Mouse (Mus musculus) midbrain, embryonic 16.5 days (tissue): ENCODE data around the gene Gcn1l1. TPM values are rescaled to one million over a fixed set of nuclear protein-coding genes. Genes with fewer than 3 reads are reported as not detected.
"Not testable (repeated sequence)": the region's sequence is repeated elsewhere in the genome, so short reads cannot be mapped to it uniquely, and the experiment has no call there.

ENCODE experiments used
- ATAC-seq: fragments of 200-750 bp; cut with Nextera tagmentation; 2 replicates; pipeline ENCODE4 v1.8.0; 2017; ENCODE audit warnings: moderate TSS enrichment
- H3K27ac ChIP-seq: fragments of 300-500 bp; sonication (generic); 2 replicates; pipeline ENCODE4 v1.5.1; 2014; ENCODE audit warnings: mild to moderate bottlenecking, low read length, mixed read lengths
- H3K27me3 ChIP-seq: fragments of 300-500 bp; sonication (generic); 2 replicates; pipeline ENCODE4 v1.6.1; 2014; ENCODE audit warnings: low read depth, low read length, mixed read lengths; ENCODE audit not compliant: control insufficient read depth, insufficient read depth
- H3K36me3 ChIP-seq: fragments of 300-500 bp; sonication (generic); 2 replicates; pipeline ENCODE4 v1.6.1; 2014; ENCODE audit warnings: mild to moderate bottlenecking, low read length, moderate library complexity, mixed read lengths; ENCODE audit not compliant: control insufficient read depth, insufficient read depth
- H3K4me1 ChIP-seq: fragments of 300-500 bp; sonication (generic); 2 replicates; pipeline ENCODE4 v1.6.1; 2014; ENCODE audit warnings: mild to moderate bottlenecking, low read length, mixed read lengths; ENCODE audit not compliant: control insufficient read depth, insufficient read depth
- H3K4me2 ChIP-seq: fragments of 300-500 bp; sonication (generic); 2 replicates; pipeline ENCODE4 v1.6.1; 2014; ENCODE audit warnings: mild to moderate bottlenecking, low read length, mixed read lengths
- H3K4me3 ChIP-seq: fragments of 300-500 bp; sonication (generic); 2 replicates; pipeline ENCODE4 v1.5.1; 2014; ENCODE audit warnings: low read depth, mild to moderate bottlenecking, low read length, moderate library complexity, mixed read lengths
- H3K9ac ChIP-seq: fragments of 300-500 bp; sonication (generic); 2 replicates; pipeline ENCODE4 v1.6.1; 2014; ENCODE audit warnings: low read depth, low read length, mixed read lengths
- H3K9me3 ChIP-seq: fragments of 300-500 bp; sonication (generic); replicated peaks from 2 replicates; pipeline ENCODE4 v1.6.1; 2014; ENCODE audit warnings: mild to moderate bottlenecking, low read length, mixed read lengths; ENCODE audit not compliant: control insufficient read depth, poor library complexity, severe bottlenecking
- WGBS: fragments of 180-500 bp; shearing (Covaris S2); extraction: QIAGEN DNeasy Blood & Tissue Kit; methylation state at CpG from one replicate; pipeline ENCODE4 v1.1.7; 2014; 5-methylcytosine and 5-hydroxymethylcytosine counted together
- polyA plus RNA-seq: library from polyadenylated mRNA; unstranded; fragments of >200 nt; fragmentation: Nextera tagmentation; extraction: Ambion mirVana; gene quantifications from 2 replicates; pipeline ENCODE4 v1.2.1, GENCODE M21; 2015

Gene Gcn1l1
- polyA plus RNA-seq, 1 experiment from 2014 or later = 45.1 TPM

DNA sequence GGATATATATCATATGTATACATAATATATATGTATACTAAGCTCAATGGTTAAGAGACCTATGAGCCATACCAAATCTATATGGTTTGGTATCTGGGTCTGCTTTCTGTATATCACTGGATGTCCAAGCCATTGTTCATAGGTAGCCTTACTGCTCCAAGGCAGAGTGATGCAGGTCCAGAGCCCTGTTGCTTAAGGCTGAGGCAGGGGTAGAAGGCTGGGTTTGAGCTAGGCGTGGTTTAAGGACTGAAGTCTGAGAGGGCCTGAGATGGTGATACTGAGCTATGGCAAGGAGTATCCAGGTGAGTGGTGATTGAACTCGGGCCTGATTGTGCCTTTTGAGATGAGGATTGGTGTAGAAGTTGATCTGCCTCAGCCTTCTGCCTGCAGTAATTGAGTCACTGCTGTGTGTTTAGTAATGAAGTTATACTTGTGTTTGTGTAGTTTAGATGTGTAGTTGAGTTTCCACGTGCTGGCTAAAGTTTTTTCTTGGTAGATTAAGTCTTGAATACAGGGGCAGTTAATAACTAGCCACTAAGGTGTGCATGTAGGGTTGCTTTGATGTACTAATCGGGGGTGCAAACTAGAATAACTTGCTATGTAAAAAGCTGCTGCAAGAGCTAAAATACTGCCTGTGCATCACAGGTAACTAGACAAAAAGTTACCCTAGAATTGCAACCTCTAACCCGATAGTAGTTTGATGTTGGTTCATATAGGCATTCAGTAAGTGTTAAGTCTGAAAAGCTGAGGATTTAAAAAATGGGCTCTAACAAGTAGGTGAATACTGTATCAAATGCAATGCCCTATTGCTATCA lies 1.1 kb upstream of the Gcn1l1 start:
- Histone ChIP-seq H3K4me2 (peak overlapping the region; percentile 77), H3K4me1 (peaks cover 18% of the 10 kb centered on the region), H3K4me3 (no peak overlapping the region), H3K9ac (no peak overlapping the region), H3K27me3 (no peaks in the 10 kb centered on the region), H3K36me3 (peaks cover 11% of the 10 kb centered on the region), H3K9me3 (no peaks in the 10 kb centered on the region), H3K27ac (no peak overlapping the region)
- WGBS = 48% methylated on average over 5 of the region's 5 CpGs
- no peak for ATAC-seq

DNA sequence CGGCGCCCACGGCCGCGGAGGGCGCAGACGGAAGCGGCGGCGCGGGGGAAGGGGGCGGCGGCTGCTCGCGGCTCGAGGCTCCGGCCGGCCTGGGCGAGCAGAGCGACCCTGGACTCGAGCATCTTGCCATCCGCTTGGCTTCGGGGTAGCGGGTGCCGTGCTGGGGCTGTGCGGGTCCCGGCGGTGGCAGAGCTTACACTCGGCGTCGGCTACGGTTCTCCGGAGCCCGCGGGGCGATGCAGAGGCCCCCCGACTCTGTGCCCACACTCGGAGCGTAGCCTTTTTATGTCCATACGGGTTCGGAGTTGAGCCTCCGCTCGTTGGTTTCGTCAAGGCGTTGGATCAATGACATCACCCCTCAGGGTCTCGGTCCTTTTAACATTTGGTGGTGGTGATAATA lies 349 bp downstream of the Gcn1l1 start:
- peaks cover 15% of the 10 kb centered on the region for H3K4me1 ChIP-seq
- ATAC-seq = peak; percentile 54
- WGBS = under 1% methylated on average over 33 of the region's 46 CpGs
- peak overlapping the region; percentile 95 for H3K9ac ChIP-seq
- H3K4me2 ChIP-seq = peak overlapping the region; percentile 77
- peaks cover 11% of the 10 kb centered on the region for H3K36me3 ChIP-seq
- no peaks in the 10 kb centered on the region for H3K9me3 ChIP-seq
- H3K27me3 ChIP-seq = no peaks in the 10 kb centered on the region
- peak overlapping the region; percentile 77 for H3K27ac ChIP-seq
- peak overlapping the region; percentile 96 for H3K4me3 ChIP-seq

DNA sequence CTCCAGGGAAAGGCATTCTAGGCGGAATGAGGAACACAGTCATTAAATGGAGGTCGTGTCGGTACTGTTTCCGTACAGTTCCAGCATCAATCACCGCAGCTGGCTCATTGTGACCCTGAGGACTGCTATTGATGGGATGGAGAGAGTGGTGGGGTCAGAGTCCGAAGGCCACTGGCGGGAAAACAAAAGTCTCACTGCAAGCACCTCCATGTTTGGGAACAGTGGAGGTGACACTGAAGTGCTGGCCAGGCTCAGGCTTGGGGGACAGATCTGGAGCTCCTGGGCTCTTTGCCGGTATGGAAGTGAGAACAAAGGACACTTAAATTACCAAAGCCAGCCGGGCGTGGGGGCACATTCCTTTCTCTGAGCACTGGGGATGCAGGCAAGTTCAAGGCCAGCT lies 3.6 kb downstream of the Gcn1l1 start:
- H3K4me3 ChIP-seq = no peak overlapping the region
- peaks cover 12% of the 10 kb centered on the region for H3K36me3 ChIP-seq
- 64% methylated on average over 10 of the region's 10 CpGs for WGBS
- no peaks in the 10 kb centered on the region for H3K9me3 ChIP-seq
- no peak overlapping the region for H3K27ac ChIP-seq
- H3K4me2 ChIP-seq = no peak overlapping the region
- H3K4me1 ChIP-seq = peaks cover 9% of the 10 kb centered on the region
- H3K27me3 ChIP-seq = no peaks in the 10 kb centered on the region
- H3K9ac ChIP-seq = no peak overlapping the region
- ATAC-seq = no peak

DNA sequence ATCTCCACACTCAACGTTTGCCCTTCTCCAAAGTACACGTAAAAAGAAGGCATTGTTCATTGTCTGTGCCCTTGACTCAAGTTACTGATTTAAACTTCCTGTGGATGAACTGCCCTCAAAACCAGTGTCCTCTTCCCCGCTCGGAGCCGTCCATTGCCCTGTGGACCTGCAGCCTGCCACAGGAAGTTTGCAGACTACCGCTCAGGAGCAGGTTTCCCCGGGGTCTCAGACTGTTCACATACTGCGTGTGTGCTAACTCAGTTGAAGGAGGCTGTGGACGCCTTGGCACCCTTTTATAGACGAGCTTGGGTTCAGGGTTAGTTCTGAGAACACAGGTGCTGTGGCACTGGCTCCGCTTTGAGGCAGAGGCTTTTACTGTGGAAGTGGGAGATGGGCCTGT lies 4.3 kb downstream of the Gcn1l1 start:
- WGBS = 83% methylated on average over 11 of the region's 11 CpGs
- no peak overlapping the region for H3K4me2 ChIP-seq
- H3K4me3 ChIP-seq = no peak overlapping the region
- ATAC-seq = no peak
- no peaks in the 10 kb centered on the region for H3K9me3 ChIP-seq
- no peaks in the 10 kb centered on the region for H3K27me3 ChIP-seq
- no peak overlapping the region for H3K9ac ChIP-seq
- H3K27ac ChIP-seq = no peak overlapping the region
- H3K36me3 ChIP-seq = peaks cover 11% of the 10 kb centered on the region
- H3K4me1 ChIP-seq = peaks cover 9% of the 10 kb centered on the region

DNA sequence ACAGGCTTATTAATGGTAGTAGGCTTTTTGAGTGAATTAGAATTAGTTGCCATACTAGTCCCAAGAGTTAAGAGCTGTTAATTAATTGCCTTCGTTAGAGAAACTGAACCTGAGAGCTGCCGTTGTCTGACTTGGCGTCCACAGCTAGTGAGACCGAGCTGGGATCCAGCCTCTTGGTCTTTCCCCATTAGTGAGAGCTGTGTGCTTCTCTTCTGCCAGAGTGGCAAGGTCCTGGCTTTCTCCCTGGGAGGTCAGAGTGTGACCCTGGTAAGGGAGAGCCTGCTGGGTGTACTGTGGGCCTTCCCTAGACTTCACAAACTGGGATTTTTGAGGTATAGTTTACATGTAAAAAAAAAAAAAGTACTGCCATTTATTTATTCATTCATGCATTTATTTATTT lies 4.7 kb downstream of the Gcn1l1 start:
- Histone ChIP-seq H3K36me3 (peaks cover 11% of the 10 kb centered on the region), H3K27ac (no peak overlapping the region), H3K4me3 (no peak overlapping the region), H3K9me3 (no peaks in the 10 kb centered on the region), H3K4me2 (no peak overlapping the region), H3K9ac (no peak overlapping the region), H3K27me3 (no peaks in the 10 kb centered on the region), H3K4me1 (peaks cover 9% of the 10 kb centered on the region)
- no peak for ATAC-seq
- 93% methylated on average over 4 of the region's 4 CpGs for WGBS

DNA sequence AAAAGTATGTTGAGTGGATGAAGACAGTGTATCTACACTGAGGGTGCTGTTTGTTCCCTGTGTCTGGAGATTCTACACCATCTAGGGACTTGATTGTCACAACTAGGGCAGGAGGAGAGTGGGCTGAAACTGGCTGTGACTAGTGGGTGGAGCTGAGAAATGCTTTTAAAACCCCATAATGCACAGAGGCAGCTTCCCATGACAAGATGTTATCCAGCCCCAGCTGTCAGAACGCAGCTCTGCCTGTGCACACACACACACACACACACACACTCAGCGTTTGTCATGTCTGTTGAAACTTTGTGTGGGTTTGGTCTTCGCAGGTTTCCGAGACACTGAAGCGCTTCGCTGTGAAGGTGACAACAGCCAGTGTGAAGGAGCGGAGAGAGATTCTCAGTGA lies 6.0 kb downstream of the Gcn1l1 start:
- Histone ChIP-seq H3K4me2 (no peak overlapping the region), H3K27me3 (no peaks in the 10 kb centered on the region), H3K27ac (no peak overlapping the region), H3K4me3 (no peak overlapping the region), H3K36me3 (peaks cover 18% of the 10 kb centered on the region), H3K9me3 (no peaks in the 10 kb centered on the region), H3K9ac (no peak overlapping the region), H3K4me1 (peaks cover 4% of the 10 kb centered on the region)
- WGBS = 96% methylated on average over 7 of the region's 7 CpGs
- ATAC-seq = no peak

DNA sequence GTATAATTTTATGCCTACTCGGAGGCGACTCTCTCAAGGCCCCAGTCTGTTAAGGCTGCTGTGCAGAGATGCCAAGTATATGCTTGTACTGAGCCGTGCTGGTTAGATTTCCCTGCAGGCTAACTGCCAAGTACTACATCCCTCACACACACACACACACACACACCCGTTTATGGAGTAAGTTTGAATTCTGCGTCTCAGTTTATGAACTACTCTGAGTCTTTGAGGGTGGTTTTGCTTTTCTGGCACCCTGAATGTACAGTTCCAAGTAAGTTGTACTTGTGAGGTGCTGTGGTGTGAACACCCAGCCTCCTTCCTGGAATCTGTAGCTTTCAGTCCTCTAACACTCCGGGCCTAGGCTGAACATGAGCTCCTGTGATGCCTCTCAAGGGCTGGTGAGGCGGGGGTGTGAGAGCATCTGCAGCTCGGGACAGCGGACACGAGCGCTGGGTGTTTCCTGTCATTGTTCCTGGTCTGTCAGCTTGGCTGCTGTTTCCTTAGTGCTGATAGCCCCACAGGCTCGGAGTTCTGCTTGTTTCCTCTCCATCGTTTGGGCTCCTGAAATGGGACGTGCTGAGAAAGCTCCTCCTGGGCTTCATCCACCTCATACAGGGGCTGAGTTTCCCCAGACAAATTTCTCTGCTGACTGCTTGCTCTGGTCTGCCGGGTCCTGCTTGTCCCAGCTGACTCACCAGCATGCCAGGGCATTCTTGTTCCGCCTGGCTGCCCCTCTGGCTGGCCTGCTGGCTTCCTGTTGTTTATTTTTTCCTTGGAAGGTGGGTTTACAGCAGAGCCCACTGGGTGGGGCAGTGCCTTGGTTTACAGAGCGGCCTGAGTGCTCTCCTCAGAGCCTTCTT lies 7.9 kb downstream of the Gcn1l1 start:
- no peak overlapping the region for H3K9ac ChIP-seq
- peak overlapping the region; percentile 45; the same call in 1 of the 2 replicates for H3K27ac ChIP-seq
- H3K4me3 ChIP-seq = no peak overlapping the region
- H3K4me2 ChIP-seq = no peak overlapping the region
- H3K4me1 ChIP-seq = peaks cover 2% of the 10 kb centered on the region; the same call in 1 of the 2 replicates
- ATAC-seq = no peak
- no peaks in the 10 kb centered on the region for H3K9me3 ChIP-seq
- no peaks in the 10 kb centered on the region for H3K27me3 ChIP-seq
- H3K36me3 ChIP-seq = peaks cover 20% of the 10 kb centered on the region
- WGBS = 61% methylated on average over 17 of the region's 17 CpGs

DNA sequence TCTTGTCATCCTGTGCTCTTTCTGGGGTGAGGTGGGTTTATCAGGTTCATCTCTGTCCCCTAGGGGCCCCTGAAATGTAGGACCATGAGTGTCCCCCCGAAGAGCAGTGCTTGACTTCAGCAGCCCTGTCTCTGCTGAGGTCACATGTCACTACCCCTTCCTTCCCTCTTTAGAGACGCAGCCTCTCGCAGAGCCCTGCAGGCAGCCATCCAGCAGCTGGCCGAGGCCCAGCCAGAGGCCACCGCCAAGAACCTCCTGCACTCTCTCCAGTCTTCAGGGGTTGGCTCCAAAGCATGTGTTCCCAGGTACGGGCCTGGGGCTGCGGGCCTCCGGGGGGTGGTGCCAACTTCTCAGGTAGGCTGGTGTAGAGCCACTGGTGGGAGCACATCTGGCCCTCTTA lies 9.9 kb downstream of the Gcn1l1 start:
- Histone ChIP-seq H3K9me3 (no peaks in the 10 kb centered on the region), H3K4me3 (no peak overlapping the region)
- no peak for ATAC-seq

DNA sequence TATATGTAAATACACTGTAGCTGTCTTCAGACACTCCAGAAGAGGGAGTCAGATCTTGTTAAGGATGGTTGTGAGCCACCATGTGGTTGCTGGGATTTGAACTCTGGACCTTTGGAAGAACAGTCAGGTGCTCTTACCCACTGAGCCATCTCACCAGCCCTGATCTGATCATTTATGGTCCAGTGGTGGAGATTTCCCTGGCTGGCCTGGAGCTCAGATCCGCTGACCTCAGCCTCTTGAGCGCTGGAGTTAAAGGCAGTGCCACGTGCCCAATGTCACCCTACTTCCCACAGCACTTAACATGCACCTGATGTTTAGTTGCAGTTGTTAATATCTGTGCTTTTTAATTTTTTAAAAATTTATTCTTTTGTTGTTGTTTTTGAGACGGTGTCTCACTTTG lies 12.6 kb downstream of the Gcn1l1 start:
- H3K4me1 ChIP-seq, H3K4me2 ChIP-seq, H3K27me3 ChIP-seq, H3K9ac ChIP-seq, ATAC-seq, H3K4me3 ChIP-seq, H3K27ac ChIP-seq, H3K9me3 ChIP-seq: not testable (repeated sequence)
- H3K36me3 ChIP-seq = peaks cover 57% of the 10 kb centered on the region
- 97% methylated on average over 4 of the region's 4 CpGs for WGBS

More for the DNA sequence above, 9.9 kb downstream of the Gcn1l1 start:
- H3K9ac ChIP-seq = no peak overlapping the region
- H3K36me3 ChIP-seq = peaks cover 38% of the 10 kb centered on the region
- H3K27ac ChIP-seq = no peak overlapping the region
- no peaks in the 10 kb centered on the region for H3K27me3 ChIP-seq
- no peak overlapping the region for H3K4me2 ChIP-seq
- WGBS = 90% methylated on average over 8 of the region's 8 CpGs
- H3K4me1 ChIP-seq = no peaks in the 10 kb centered on the region
